Mouse (Mus musculus): ENCODE data around the gene Tbx15. TPM values are rescaled to one million over a fixed set of nuclear protein-coding genes. Genes with fewer than 3 reads are reported as not detected.

Gene Tbx15
- polyA plus RNA-seq (2015; fragmentation: Nextera tagmentation; extraction: Ambion mirVana) = 0.56 and 0.69 TPM in 2 replicates

DNA sequence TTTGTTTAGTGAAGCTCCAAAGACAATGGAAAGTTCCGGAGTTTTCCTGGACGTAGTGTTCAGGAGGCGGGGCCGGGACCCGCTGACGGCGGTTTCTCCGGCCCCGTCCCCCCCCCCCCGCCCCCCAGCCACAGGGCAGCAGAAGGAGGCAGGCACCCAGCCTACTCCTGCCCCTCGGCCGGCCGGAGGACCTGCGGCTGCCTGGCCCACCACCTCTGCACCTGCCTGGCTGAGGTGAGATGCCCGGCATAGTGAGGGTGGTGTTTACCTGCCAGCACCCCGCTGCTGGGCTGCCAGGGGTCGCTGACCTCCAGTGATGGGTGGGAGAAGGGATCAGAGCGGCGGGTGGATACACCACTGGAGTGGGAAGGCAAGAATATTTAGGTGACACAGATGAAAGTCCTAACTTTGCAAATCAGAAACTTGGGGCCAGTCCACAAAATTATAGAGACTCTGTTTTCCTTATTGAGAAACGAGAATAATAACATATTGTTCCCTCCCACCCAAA, at the start of gene Tbx15:
TSS of gene Tbx15 (plus strand) at position 169 of the 508 bp plus-strand sequence.
- H3K4me2 ChIP-seq (replicated peaks) = 0 out of 2 replicates have a peak within 1 kb of the TSS, but pooled peaks have one; percentile 0
- 2% methylated on average over 19 of the region's 20 CpGs for WGBS
- no peaks in the 10 kb centered on the region for H3K36me3 ChIP-seq
- H3K9me3 ChIP-seq = no peaks in the 10 kb centered on the region
- no peak within 1 kb of the TSS for H3K4me3 ChIP-seq
- peaks cover 10% of the 10 kb centered on the region for H3K4me1 ChIP-seq
- no peak for ATAC-seq (replicated peaks)
- H3K27me3 ChIP-seq = peaks cover 92% of the 10 kb centered on the region
- no peak within 1 kb of the TSS for H3K27ac ChIP-seq (replicated peaks)
- H3K9ac ChIP-seq (replicated peaks) = no peak within 1 kb of the TSS

DNA sequence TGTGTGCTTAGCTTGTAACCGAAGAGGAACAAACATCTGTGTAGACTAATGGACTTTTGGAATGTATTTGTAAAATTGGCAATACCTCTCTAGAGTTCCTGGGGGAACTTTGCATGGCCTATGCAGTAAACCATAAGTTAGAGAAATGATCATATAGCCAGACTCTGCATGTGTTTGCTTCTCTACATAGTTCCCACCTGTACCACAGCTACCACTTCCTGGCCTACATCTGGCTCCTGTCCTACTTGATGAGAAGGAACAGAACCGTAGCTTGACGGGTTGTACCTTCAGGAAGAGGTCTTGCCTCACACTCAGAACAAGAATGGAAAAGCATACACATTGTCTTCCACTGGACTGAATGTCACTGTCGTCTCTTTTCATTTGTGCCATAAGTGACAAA, 46.6 kb upstream of the Tbx15 start:
- ATAC-seq (replicated peaks) = no peak
- Histone ChIP-seq H3K9ac (replicated peaks) (no peak overlapping the region), H3K27ac (replicated peaks) (no peak overlapping the region), H3K4me3 (no peak overlapping the region), H3K9me3 (no peaks in the 10 kb centered on the region), H3K36me3 (no peaks in the 10 kb centered on the region), H3K4me1 (no peaks in the 10 kb centered on the region), H3K4me2 (replicated peaks) (no peak overlapping the region), H3K27me3 (no peaks in the 10 kb centered on the region)
- 65% methylated on average over 4 of the region's 4 CpGs for WGBS

DNA sequence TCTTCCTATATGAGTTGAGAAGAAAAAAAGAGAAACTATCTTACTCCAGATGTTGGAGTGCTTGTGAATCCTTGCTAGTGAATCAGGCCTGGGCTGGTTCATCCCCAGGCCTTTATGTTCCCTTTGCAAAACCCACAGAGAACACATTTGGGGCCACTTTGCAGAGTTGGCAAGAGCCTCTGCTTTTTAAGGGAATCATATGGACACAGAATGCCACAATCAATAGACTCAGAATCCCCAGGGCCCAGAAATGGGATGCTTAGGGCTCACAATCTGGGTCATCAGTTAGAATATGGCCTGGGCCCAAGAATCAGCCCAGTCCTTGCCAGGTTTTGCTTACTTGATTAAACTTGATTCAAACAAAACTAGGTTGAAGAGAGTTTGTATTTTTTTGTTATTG, 36.9 kb upstream of the Tbx15 start:
- Histone ChIP-seq H3K4me2 (replicated peaks) (no peak overlapping the region), H3K9ac (replicated peaks) (no peak overlapping the region), H3K36me3 (no peaks in the 10 kb centered on the region), H3K4me1 (no peaks in the 10 kb centered on the region), H3K9me3 (no peaks in the 10 kb centered on the region), H3K27me3 (no peaks in the 10 kb centered on the region), H3K27ac (replicated peaks) (no peak overlapping the region), H3K4me3 (no peak overlapping the region)
- ATAC-seq (replicated peaks) = no peak

DNA sequence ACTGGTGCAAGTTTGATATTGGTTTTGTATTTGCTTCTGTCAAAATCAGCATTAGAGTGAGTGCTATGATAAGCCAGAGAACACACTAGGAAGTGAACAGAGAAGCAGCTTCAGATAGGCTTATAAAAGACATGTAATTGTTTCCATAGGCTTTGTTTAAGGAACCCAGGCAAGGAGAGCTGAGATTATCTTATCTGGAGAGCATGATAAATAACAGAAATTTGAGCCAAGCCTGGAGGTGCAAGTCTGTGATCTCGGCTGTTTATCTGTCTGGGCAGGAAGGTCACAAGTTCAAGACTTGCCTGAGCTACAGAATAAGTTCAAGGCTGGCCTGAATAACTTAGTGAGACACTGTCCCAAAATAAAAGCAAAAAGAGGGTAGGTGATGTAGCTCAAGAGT, 31.8 kb upstream of the Tbx15 start:
- Histone ChIP-seq H3K4me2 (replicated peaks) (no peak overlapping the region), H3K27me3 (no peaks in the 10 kb centered on the region), H3K9ac (replicated peaks) (no peak overlapping the region), H3K4me3 (no peak overlapping the region), H3K36me3 (no peaks in the 10 kb centered on the region), H3K9me3 (no peaks in the 10 kb centered on the region), H3K27ac (replicated peaks) (no peak overlapping the region), H3K4me1 (no peaks in the 10 kb centered on the region)
- WGBS = 78% methylated on average over 1 of the region's 1 CpGs
- no peak for ATAC-seq (replicated peaks)

DNA sequence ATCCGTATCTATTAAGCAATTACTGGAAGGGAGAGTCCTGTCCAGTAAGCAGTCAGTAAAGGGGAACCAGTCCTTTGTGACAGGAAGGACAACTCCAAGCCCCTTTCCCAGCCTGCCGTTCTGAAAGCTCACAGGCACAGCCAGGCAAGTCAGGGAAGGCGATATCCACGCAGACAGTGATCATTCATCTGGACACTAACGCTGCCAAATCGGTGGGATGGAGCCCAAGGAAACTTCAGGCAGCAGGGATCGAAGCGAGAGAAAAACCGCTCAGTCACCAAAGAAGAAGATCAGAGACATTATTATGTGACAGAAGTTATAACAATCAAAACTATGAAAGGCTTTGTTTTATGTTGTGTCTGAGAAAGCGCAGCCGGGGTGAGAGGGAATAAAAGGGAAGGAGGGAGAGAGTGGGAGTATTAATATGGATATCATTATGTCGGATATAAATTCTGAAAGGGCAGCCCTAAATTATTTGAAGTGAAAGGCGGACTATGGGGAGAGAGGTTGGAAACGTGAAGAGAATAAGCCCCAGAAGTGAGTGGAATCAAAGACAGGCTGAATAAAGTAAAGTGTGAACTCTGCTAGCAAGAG, 29.0 kb upstream of the Tbx15 start:
- no peaks in the 10 kb centered on the region for H3K36me3 ChIP-seq
- H3K4me1 ChIP-seq = no peaks in the 10 kb centered on the region
- H3K9ac ChIP-seq (replicated peaks) = no peak overlapping the region
- 27% methylated on average over 14 of the region's 14 CpGs for WGBS
- H3K27ac ChIP-seq (replicated peaks) = no peak overlapping the region
- no peak overlapping the region for H3K4me3 ChIP-seq
- no peaks in the 10 kb centered on the region for H3K9me3 ChIP-seq
- no peak for ATAC-seq (replicated peaks)
- H3K4me2 ChIP-seq (replicated peaks) = no peak overlapping the region
- H3K27me3 ChIP-seq = no peaks in the 10 kb centered on the region

DNA sequence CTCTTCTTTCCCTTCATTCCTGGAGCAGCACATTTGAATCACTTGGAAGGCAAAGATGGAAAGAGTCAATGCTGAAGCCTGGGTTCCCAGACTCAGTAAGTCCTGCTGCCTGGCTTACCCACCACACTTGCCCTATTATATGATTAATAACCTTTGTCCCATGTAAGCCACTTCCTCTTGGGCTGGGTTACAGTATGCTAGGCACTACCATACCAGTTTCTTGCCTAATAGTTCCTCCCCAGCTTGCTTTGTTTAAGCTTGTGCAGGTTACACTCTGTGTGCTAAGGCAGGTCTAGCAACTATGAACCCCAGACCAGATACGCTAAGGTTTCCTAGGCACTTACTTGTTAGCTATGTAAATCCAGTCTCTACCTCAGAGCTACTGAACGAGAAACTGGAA, 12.4 kb upstream of the Tbx15 start:
- Histone ChIP-seq H3K27ac (replicated peaks) (no peak overlapping the region), H3K4me3 (no peak overlapping the region), H3K4me2 (replicated peaks) (no peak overlapping the region), H3K36me3 (no peaks in the 10 kb centered on the region), H3K27me3 (peaks cover 12% of the 10 kb centered on the region; the same call in 1 of the 2 replicates), H3K4me1 (no peaks in the 10 kb centered on the region), H3K9me3 (no peaks in the 10 kb centered on the region), H3K9ac (replicated peaks) (no peak overlapping the region)
- WGBS = 87% methylated on average over 2 of the region's 2 CpGs
- no peak for ATAC-seq (replicated peaks)

DNA sequence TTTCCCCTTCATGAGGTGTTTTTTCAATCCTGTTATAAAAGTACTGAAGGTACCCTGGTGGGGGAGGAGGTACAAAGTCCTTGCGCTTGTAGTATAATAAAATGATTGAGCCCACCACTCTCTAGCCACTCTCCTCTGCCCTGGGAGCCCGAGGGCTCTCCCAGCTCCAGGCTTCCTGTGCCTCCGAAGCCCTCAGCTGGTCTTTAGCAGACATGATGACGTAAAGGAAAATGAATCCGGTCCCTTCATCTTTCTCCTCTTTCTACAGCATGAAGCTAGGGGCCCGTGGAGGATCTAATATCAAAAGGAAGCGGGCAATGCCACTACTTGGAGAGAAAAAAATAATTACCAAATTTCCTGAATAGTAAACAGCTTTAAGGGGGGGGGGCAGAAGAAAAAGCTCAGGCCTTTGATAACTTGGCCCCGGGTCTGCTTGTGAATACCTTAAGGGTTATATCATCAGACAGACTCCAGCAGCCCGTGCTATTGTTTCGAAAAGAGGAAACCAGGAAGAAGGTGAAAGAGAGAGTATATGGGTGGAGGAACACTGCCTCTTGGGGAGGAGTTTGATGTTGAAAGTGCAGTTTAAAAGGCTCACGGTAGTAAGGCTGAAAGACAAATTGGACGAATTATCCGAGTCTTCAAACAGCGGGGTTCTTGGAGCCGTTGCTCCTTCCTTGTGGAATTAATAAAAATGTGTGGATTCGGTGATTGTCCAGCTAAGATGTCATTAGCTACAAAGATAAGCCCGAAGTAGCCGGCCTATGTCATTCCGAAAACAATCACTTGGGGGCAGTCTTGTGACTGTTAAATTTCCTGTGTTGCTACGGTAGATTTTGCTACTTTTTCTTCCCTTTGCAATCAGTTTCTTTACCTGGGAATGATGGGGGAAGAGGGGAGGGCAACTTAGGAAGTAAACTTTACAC, 6.5 kb upstream of the Tbx15 start:
- 11% methylated on average over 20 of the region's 20 CpGs for WGBS
- Histone ChIP-seq H3K9me3 (no peaks in the 10 kb centered on the region), H3K27me3 (peaks cover 67% of the 10 kb centered on the region), H3K4me1 (peaks cover 8% of the 10 kb centered on the region; the same call in 1 of the 2 replicates), H3K27ac (replicated peaks) (no peak overlapping the region), H3K4me3 (no peak overlapping the region), H3K9ac (replicated peaks) (no peak overlapping the region), H3K36me3 (no peaks in the 10 kb centered on the region), H3K4me2 (replicated peaks) (no peak overlapping the region)
- peak; percentile 41; the same call in 1 of the 2 replicates for ATAC-seq (replicated peaks)

DNA sequence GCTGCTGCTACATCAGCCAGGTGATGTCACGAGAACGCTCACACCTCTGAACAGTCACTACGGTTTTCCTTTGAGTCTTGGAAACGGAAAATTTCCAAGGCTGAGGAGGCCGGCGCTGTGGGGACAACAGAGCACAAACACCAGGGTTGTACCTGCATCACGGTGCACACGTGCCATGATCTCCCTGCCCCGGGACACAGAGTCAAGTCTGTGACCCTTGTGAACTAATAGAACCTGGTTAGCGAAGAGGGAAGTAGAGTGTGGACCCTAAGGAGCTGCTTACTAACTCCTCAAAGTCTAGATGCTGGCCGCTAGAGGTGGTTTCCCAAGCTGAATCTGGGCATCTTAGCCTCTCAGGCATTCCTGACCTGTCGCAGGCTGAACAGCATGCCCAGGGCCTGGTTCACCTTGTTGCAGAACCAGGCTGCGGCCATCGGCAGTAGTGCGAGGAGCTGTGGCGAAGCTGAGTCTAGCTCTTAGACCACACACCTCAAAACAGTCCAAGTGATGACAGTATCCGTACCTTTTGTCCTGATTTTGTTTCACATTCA, 5.8 kb upstream of the Tbx15 start:
- Histone ChIP-seq H3K36me3 (no peaks in the 10 kb centered on the region), H3K9ac (replicated peaks) (no peak overlapping the region), H3K4me2 (replicated peaks) (no peak overlapping the region), H3K4me3 (no peak overlapping the region), H3K9me3 (no peaks in the 10 kb centered on the region), H3K27ac (replicated peaks) (no peak overlapping the region), H3K4me1 (peaks cover 8% of the 10 kb centered on the region; the same call in 1 of the 2 replicates), H3K27me3 (peaks cover 74% of the 10 kb centered on the region)
- ATAC-seq (replicated peaks) = peak; percentile 54
- 3% methylated on average over 17 of the region's 17 CpGs for WGBS

DNA sequence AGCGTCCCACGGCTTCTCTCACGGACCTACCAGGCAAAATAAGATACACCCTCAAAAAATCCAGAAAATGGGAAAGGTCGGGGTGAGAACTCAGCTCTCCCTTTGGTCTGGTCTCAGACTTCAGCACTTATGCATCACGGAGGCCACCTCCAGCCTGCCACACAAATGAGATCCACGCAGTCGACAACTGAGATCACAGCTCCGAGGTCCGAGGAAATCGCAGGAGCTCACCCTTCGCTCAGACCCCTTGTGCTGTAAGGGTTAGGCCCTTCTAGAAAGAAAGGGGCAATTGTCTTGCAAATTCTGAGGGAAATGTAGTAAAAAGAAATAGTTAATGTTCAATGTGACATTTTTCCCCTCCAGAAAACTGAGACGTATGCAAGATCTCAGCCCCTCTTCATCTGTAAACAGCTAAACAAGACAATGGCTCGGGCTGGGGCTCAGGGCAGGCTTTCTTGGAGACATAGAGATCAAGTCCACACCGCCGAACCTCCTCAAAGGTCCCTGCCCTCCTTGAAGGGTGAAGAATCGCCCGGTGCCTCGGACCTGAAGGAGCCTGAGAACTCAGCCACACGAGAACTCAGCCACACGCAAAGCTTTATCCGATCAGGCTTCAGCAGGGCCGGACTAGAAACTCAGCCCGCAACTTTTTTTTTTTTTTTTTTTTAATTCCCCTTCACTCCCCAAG, 4.9 kb upstream of the Tbx15 start:
- WGBS = 3% methylated on average over 23 of the region's 23 CpGs
- no peak overlapping the region for H3K4me3 ChIP-seq

DNA sequence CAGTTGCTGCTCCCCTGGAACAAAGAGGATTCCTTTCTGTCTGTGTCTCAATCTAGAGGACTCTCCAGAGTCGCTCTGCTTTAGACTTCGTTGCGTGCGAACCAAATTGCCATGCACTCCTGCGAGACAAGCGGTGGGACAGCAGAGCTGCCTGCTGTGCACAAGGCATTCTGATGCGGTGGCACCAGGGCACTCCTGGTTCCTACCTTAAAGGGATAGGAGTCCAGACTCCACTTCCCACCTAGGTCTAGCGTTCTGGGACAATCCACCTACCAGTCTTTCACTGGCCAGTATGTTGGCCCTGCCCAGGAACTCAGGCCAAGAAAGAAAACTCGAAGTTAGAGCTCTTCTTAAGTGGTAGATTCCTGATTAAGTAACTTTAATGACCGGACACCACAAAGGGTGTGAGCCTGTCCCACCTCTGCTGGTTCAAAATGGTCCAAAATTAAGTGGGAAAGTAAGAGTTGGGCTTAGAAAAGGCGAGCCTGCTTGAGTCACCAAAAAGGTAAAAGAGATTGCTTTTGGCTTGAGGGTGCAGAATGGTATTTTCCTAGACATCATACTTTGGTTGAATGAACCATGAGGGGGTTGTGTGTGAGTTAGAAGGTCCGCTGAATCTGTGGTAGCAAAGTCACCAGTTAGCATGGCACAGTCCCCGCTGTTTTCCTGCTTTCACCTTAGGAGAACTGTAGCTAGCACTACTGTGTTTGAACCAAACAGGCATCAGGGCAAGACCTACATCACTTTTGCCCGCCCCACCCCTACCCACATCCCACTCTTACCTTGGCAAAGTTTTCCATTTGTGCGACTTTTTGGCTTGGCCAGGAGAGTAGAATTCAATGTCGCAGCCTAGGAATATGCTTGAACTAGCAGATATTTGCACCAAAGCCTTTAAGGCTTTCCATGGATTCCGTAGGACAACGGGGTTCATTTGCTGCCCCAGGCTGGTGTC, 4.1 kb upstream of the Tbx15 start:
- H3K4me1 ChIP-seq = peaks cover 13% of the 10 kb centered on the region
- H3K36me3 ChIP-seq = no peaks in the 10 kb centered on the region
- H3K4me2 ChIP-seq (replicated peaks) = no peak overlapping the region
- no peak overlapping the region for H3K9ac ChIP-seq (replicated peaks)
- peaks cover 89% of the 10 kb centered on the region for H3K27me3 ChIP-seq
- WGBS = 6% methylated on average over 18 of the region's 18 CpGs
- H3K9me3 ChIP-seq = no peaks in the 10 kb centered on the region
- no peak overlapping the region for H3K4me3 ChIP-seq
- ATAC-seq (replicated peaks) = no peak
- H3K27ac ChIP-seq (replicated peaks) = no peak overlapping the region

More for the DNA sequence above, 4.9 kb upstream of the Tbx15 start:
- H3K9me3 ChIP-seq = no peaks in the 10 kb centered on the region
- H3K27me3 ChIP-seq = peaks cover 83% of the 10 kb centered on the region
- no peaks in the 10 kb centered on the region for H3K36me3 ChIP-seq
- H3K27ac ChIP-seq (replicated peaks) = no peak overlapping the region
- H3K9ac ChIP-seq (replicated peaks) = no peak overlapping the region
- H3K4me2 ChIP-seq (replicated peaks) = no peak overlapping the region
- ATAC-seq (replicated peaks) = no peak
- H3K4me1 ChIP-seq = peaks cover 8% of the 10 kb centered on the region; the same call in 1 of the 2 replicates

DNA sequence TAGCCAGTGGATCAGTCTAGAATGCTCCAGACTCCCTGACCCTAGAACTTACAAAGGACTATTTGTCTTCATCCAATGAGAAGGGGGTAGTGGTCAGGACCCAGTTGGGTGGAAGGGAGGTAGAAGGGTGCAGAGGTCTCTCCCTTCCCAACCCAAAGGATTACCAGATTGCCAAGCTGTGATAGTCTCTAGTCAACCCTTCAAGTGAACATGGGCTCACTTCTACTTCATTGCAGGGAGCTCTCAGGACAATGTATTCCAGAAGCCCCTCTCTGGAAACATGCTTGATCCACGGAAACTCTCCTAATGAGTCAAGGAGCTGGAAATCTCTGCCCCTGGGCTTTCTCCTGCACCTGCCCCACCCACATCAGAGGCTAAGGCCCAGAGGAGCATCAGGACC, 1.5 kb upstream of the Tbx15 start:
- peaks cover 18% of the 10 kb centered on the region for H3K4me1 ChIP-seq
- 5% methylated on average over 1 of the region's 1 CpGs for WGBS

More for the DNA sequence above, 1.5 kb upstream of the Tbx15 start:
- Histone ChIP-seq H3K9me3 (no peaks in the 10 kb centered on the region), H3K27me3 (peaks cover 92% of the 10 kb centered on the region), H3K4me2 (replicated peaks) (no peak overlapping the region), H3K36me3 (no peaks in the 10 kb centered on the region), H3K27ac (replicated peaks) (no peak overlapping the region), H3K9ac (replicated peaks) (no peak overlapping the region), H3K4me3 (no peak overlapping the region)
- ATAC-seq (replicated peaks) = no peak

Measured in forebrain, embryonic 15.5 days (tissue).